Mouse (Mus musculus) G1E-ER4 (cell line): ENCODE results near the gene Smtnl2. TPM values are rescaled to one million over a fixed set of nuclear protein-coding genes. Genes with fewer than 3 reads are reported as not detected.

ENCODE experiments used
- GATA1 ChIP-seq: IDR thresholded peaks from one replicate; pipeline ENCODE4 v1.8.0; 2012; ENCODE audit warnings: low read length, inconsistent platforms
- polyA plus RNA-seq: library from polyadenylated mRNA; stranded (reverse); fragments of >175 nt; gene quantifications from 2 replicates; pipeline ENCODE4 v1.2.3, GENCODE M21; 2012

Gene Smtnl2
- polyA plus RNA-seq, 1 experiment = not detected

- no peak for TF ChIP-seq GATA1
These were observed 58.3 kb downstream of the Smtnl2 start for GRCm38 (mm10) chr11:72353186-72353585.

DNA sequence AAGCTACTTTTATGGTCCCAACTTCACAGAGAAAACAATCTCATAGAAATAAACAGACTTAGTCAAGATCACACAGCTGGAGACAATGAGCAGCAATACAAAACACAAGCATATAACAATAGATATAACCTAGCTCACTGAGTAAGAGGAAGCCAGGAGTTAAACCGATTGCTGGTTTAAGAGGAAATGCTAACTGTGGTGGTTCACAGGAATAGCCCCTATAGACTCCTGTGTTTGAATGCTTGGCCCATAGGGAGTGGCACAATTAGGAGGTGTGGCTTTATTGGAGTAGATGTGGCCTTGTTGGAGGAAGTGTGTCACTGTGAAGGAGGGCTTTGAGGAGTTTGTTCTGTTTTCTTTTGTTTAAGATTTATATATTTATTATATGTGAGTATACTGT lies 59.2 kb downstream of the Smtnl2 start:
- no peak for TF ChIP-seq GATA1

GRCm38 (mm10) chr11:72349652-72350051 lies 61.9 kb downstream of the Smtnl2 start:
- TF ChIP-seq GATA1 = no peak

GRCm38 (mm10) chr11:72349016-72349415 lies 62.5 kb downstream of the Smtnl2 start:
- TF ChIP-seq GATA1 = no peak

DNA sequence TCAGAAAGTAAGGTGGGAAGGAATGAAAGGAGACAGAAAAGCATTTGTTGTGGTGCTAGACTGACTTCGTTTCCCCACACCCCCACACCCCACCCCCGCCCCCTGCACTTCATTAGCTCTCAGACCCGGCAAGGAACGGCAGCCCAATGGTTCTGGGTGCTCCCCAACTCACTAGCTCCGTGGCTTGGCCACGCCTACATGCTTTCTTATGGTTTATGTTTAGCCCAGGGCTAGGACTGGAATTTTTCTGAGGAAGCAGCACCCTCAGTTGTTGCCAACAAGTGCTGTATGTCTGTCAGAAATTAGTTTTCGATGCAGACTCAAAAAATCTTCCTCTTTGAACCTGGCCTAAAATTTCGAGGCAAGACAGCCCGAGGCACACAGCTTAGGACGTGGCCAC lies 63.0 kb downstream of the Smtnl2 start:
- TF ChIP-seq GATA1 = no peak

DNA sequence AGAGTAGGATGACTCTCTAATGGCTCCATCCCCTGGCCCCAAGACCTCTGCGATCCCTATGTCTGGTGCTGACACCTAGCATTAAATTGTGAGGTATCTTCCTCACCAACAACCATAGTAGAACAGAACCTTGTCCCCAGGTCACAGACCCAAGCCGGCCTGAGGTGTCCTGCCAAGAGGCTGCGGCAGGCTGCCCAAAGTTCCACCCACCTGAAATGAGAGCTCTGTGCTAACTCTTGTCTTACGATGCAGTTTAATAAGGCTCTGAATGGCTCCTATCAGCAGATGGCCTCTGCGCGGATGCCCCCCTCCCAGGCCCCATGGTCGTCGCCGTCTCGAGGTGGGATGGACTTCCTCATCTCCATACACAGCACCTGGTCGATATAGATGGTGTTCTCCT lies 67.0 kb downstream of the Smtnl2 start:
- TF ChIP-seq GATA1 = no peak

DNA sequence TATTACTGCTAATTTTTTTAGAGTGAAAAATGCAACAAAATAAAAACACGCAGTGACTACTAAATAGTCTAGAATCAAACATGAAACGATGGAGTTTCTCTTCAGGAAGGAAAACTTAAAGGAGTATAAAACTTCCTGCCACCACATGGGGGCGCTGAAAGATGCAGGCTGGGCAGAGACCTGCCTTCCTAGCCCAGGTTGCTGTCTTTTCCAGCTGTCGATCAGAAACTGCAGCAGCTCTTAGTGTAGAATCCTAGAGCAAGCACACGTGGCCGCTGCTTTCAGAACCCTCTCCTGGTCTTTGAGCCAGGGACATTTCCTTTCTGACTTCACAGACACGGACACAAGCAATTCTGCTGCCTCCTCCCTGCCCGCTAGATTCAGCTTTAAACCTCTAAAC lies 67.6 kb downstream of the Smtnl2 start:
- TF ChIP-seq GATA1 = no peak

DNA sequence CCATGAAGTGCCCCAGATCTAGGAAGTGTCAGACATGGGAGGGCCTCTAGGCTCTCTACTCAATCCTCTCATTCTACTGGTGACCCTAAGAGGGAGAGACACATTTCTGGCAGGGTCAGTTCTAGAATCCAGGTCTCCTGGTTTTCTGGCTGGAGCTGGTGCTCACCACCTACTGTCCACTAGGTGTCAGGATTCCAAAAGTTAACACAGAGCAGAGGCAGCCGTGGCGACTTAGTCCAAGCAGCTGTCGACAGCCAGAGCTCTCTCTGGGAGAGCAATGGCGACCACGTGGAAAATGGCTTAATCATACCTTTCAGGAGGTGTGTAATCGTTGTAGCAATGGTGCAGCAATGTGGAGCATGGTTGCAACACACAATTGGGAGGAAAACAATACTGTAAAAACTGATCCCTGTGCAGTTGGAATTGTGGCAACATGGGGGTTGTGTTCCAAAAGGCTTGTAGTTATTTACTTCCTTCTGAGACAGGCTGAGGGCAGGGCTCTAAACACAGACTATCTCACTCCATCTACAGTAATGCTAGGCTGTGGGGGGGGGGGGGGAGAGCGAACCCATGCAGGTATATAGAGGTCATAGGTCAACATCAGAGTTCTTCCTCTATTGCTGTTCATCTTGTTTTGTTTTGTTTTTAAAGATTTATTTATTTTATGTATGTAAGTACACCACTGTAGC lies 68.8 kb downstream of the Smtnl2 start:
- no peak for TF ChIP-seq GATA1

- TF ChIP-seq GATA1 = no peak
These were observed 71.8 kb downstream of the Smtnl2 start for GRCm38 (mm10) chr11:72339716-72340115.

Other genes starting within 250 kb of the Smtnl2 start
- gene Gm43951, start 204.9 kb downstream of the Smtnl2 start, polyA plus RNA-seq = 0.29 and 0.30 TPM in 2 replicates
- gene 4933427D14Rik, start 204.3 kb downstream of the Smtnl2 start, polyA plus RNA-seq = 2.4 TPM in 2 replicates
- gene Txndc17, start 204.2 kb downstream of the Smtnl2 start, polyA plus RNA-seq = 25.6 and 28.7 TPM in 2 replicates
- 0.43 and 0.63 TPM in 2 replicates for gene Med31, start 196.1 kb downstream of the Smtnl2 start, polyA plus RNA-seq
- not detected in 2 replicates for gene Slc13a5, start 144.5 kb downstream of the Smtnl2 start, polyA plus RNA-seq
- not detected in 2 replicates for gene Xaf1, start 110.1 kb downstream of the Smtnl2 start, polyA plus RNA-seq
- not detected in 2 replicates for gene Fbxo39, start 97.3 kb downstream of the Smtnl2 start, polyA plus RNA-seq
- gene Tekt1, start 49.3 kb downstream of the Smtnl2 start, polyA plus RNA-seq = not detected in 2 replicates
- gene Ggt6, start 23.8 kb upstream of the Smtnl2 start, polyA plus RNA-seq = not detected in 2 replicates
- 201 and 283 TPM in 2 replicates for gene Mybbp1a, start 29.6 kb upstream of the Smtnl2 start, polyA plus RNA-seq
- gene Spns2, start 78.2 kb upstream of the Smtnl2 start, polyA plus RNA-seq = 25.2 and 42.4 TPM in 2 replicates
- gene Spns3, start 138.8 kb upstream of the Smtnl2 start, polyA plus RNA-seq = 0.25 and 0.27 TPM in 2 replicates
- gene Ube2g1, start 195.6 kb upstream of the Smtnl2 start, polyA plus RNA-seq = 30.7 and 33.5 TPM in 2 replicates